Mouse (Mus musculus): ENCODE results near the gene Ccr4. TPM values are rescaled to one million over a fixed set of nuclear protein-coding genes. Genes with fewer than 3 reads are reported as not detected.

The Ccr4 gene
- total RNA-seq, 1 experiment from 2014 or later = not detected

DNA sequence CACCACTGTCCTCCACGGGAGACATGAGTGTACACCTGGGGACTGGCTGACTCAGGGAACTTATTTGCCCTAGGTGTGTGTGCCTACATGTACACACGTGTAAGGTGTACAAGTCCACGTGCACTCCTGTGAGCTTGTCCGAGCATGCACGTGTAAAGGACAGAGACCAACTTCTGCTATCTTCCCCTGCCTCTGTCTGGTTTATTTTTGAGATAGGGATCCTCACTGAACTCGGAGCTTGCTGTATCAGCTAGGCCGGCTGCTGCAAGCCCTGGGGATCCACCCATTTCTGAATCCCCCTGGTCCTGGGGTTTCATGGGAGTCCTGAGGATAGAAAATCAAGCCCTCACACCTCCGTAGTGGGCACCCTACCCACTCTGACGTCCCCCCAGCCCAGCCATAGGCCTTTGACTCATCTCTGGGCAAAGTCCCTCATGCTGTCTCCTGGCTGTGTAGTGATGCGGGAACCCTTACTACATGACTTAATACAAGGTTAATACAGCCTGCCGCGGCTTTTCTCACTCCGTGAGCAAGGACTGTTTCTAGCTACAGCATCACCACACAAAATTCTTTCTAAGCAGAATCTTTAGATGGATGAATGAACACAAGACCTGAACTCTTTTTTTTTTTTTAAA lies 55.5 kb downstream of the Ccr4 start:
- no peak for ATAC-seq (replicated peaks in 1 of 2; ENCODE audit: insufficient read depth in 1 of 2, low FRiP score in 2 of 2, low TSS enrichment in 1 of 2, low read depth in 1 of 2, poor library complexity in 2 of 2, severe bottlenecking in 2 of 2)

DNA sequence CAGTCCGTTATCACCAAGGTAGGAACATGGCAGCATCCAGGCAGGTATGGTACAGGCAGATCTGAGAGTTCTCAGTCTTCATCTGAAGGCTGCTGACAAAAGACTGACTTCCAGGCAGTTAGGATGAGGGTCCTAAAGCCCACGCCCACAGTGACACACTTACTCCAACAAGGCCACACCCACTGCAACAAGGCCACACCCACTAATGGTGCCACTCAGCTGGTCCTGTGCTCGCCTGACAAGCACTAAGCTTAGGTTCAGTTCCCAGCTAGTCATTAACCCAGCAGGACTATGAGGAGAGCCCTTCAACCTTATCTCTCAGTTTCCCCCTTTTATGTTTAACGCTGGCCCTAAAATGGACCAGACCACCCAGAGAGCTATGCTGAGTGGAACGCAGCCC lies 56.0 kb downstream of the Ccr4 start:
- no peak for ATAC-seq (replicated peaks in 1 of 2; ENCODE audit: insufficient read depth in 1 of 2, low FRiP score in 2 of 2, low TSS enrichment in 1 of 2, low read depth in 1 of 2, poor library complexity in 2 of 2, severe bottlenecking in 2 of 2)

DNA sequence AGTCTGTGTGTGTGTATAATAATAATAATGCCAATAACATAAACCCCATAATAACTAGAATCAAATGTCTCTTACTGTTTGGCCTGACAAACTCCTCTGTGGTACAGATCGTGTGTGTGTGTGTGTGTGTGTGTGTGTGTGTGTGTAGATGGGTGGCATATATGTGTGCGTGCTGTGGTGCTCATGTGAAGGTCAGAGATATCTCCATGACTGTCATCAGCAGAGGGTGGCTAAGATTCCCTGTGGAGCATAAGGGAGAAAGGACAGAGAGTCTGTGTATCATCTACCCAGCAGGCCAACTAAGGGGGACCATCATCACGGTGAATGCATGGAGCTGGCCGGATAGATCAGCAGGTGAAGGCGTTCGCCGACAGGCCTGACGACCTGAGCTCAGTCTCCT lies 57.8 kb downstream of the Ccr4 start:
- no peak for ATAC-seq (replicated peaks in 1 of 2; ENCODE audit: insufficient read depth in 1 of 2, low FRiP score in 2 of 2, low TSS enrichment in 1 of 2, low read depth in 1 of 2, poor library complexity in 2 of 2, severe bottlenecking in 2 of 2)

DNA sequence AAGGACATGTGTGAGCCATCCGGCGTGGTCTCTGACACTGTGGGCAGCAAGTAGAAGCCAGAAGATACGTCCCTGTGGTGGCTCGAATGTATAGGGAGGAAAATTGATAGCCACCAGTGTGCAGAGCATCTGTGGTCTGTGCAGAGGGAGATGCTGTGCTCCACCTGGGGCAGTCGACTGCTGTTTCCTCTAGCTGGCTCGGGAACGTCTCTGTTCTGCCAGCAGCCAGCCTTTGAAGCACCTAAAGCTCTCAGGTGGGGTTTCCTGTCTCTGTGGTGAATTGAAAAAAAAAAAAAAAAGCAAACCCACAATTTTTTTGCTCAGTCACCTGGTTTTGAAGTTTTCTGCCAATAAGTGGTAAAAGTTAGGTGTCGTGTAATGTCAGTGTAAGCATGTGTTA lies 61.4 kb downstream of the Ccr4 start:
- ATAC-seq (replicated peaks in 1 of 2; ENCODE audit: insufficient read depth in 1 of 2, low FRiP score in 2 of 2, low TSS enrichment in 1 of 2, low read depth in 1 of 2, poor library complexity in 2 of 2, severe bottlenecking in 2 of 2) = no peak

DNA sequence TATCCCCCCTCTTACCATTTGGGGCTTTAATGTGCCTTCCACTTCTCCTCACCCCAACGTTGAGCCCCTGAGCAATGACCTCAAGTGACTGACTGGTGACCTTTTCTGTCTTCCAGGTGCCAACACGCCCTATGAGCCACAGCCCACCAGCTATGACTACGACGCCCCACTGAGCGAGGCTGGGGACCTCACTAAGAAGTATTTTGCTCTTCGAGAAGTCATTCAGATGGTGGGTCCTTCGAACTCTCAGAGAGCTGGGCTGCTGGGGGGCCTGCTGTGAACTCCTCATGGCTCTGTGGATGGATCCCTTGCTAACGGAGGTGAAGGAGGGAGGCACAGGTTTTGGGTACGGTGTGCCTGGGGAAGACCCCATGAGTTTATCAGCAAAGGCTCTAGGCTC lies 61.8 kb downstream of the Ccr4 start:
- no peak for ATAC-seq (replicated peaks in 1 of 2; ENCODE audit: insufficient read depth in 1 of 2, low FRiP score in 2 of 2, low TSS enrichment in 1 of 2, low read depth in 1 of 2, poor library complexity in 2 of 2, severe bottlenecking in 2 of 2)

DNA sequence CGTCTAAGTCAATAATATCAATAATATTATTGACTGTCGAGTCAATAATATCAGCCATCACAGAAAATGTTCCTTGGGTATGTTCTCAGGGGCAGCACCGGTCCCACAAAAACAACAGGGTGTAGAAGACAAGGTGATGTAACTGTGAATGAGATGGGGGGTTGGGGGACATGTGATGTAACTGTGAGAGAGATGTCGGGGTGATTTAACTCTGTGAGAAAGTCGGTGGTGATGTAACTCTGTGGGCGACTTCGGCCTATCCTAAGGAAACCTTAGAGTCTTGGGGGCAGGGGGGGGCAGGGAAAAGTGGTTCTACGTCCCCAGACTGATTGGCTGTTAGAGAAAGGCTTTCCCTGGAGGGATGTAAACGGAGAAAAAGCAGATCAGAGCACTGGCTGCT lies 62.5 kb downstream of the Ccr4 start:
- ATAC-seq (replicated peaks in 1 of 2; ENCODE audit: insufficient read depth in 1 of 2, low FRiP score in 2 of 2, low TSS enrichment in 1 of 2, low read depth in 1 of 2, poor library complexity in 2 of 2, severe bottlenecking in 2 of 2) = no peak

DNA sequence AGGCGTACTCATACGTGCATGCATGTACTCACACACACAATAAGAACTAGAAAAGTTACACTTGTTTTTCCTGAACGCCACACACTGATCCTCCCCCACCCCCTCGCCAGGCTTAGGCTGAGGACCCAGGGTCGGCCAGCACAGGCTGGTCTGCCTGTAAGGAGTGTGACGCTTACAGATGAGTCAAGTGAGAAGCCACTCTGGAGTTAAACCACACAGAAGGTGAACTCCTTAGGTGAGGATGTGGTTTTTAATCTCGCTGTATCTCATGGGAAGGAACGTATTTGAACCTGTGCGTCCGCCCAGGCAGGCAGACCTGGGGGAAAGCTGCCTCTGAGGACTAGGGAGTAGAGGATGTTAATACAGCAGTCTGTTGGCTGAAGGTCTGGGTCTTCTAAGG lies 64.2 kb downstream of the Ccr4 start:
- ATAC-seq (replicated peaks in 1 of 2; ENCODE audit: insufficient read depth in 1 of 2, low FRiP score in 2 of 2, low TSS enrichment in 1 of 2, low read depth in 1 of 2, poor library complexity in 2 of 2, severe bottlenecking in 2 of 2) = no peak

Other genes starting within 250 kb of the Ccr4 start
- not detected in 2 replicates for gene Bcl2a1c, start 174.8 kb downstream of the Ccr4 start, total RNA-seq (2017)
- 21.4 and 36.7 TPM in 2 replicates for gene Crtap, start 114.2 kb downstream of the Ccr4 start, total RNA-seq (2017)
- gene Glb1, start 103.8 kb downstream of the Ccr4 start, total RNA-seq (2017) = 32.0 and 37.4 TPM in 2 replicates
- 6.9 and 8.0 TPM in 2 replicates for gene Tmppe, start 103.8 kb downstream of the Ccr4 start, total RNA-seq (2017)
- not detected in 2 replicates for gene C130032M10Rik, start 10.8 kb upstream of the Ccr4 start, total RNA-seq (2017)
- not detected in 2 replicates for gene Trim71, start 59.5 kb upstream of the Ccr4 start, total RNA-seq (2017)
- gene Cnot10, start 135.3 kb upstream of the Ccr4 start, total RNA-seq (2017) = 45.1 and 51.3 TPM in 2 replicates
- 48.2 and 62.9 TPM in 2 replicates for gene Dync1li1, start 183.9 kb upstream of the Ccr4 start, total RNA-seq (2017)
- 66.4 and 85.0 TPM in 2 replicates for gene Cmtm6, start 226.2 kb upstream of the Ccr4 start, total RNA-seq (2017)

Measured in hematopoietic stem cell, adult 5-6 weeks (primary cell).